Mouse (Mus musculus) cortical plate, adult 2 months (tissue): ENCODE measurements at regions not wholly inside any gene's neighbourhood (a gene's known extent, or its start where the extent isn't known, plus 50 kb on each side); places are given as distances from the start of the nearest gene placed in this dataset.

Experiments
- CTCF ChIP-seq: fragments of 200-500 bp; IDR thresholded peaks from 2 replicates; pipeline ENCODE4 v1.5.1; 2011; ENCODE audit warnings: mild to moderate bottlenecking, control low read depth, low read length; ENCODE audit not compliant: insufficient read depth; ENCODE audit errors: extremely low read depth
- POLR2A ChIP-seq: fragments of 200-500 bp; IDR thresholded peaks from 2 replicates; pipeline ENCODE4 v1.6.1; 2011; ENCODE audit warnings: mild to moderate bottlenecking, low read length, control low read depth; ENCODE audit not compliant: insufficient read depth; ENCODE audit errors: extremely low read depth

GRCm38 (mm10) chr13:72727126-72727525 is 98.5 kb downstream of the Irx2 start:
- TF ChIP-seq POLR2A, result no peak
- no peak for TF ChIP-seq CTCF
